In genomic region chr10:111570501-111571258, GRCm38 (mm10) we compare ENCODE assay signal across 21 mouse cellular contexts.
DNase-seq lines count a peak whose midpoint lies in the region; ATAC-seq and TF ChIP-seq lines count a peak whose summit lies in the region.
"Had no signal": no experiment of that assay in that cellular context is flagged by ENCODE, and none has a peak within 500 bp of the region (broad histone marks: within the 10 kb centered on the region; RNA-seq: fewer than 3 reads in every experiment).

No protein-coding gene starts in this region.

- H3K4me1 ChIP-seq in kidney, adult 2 months (ENCODE audit: control insufficient read depth, insufficient read depth, low read length), result peaks cover under 1% of the 10 kb centered on the region
- peaks cover 4 to 16% of the 10 kb centered on the region in 2 experiments; a peak in 3 of 4 replicates for H3K4me1 ChIP-seq in ES-E14 (ENCODE audit: control insufficient read depth in 2 of 2, insufficient read depth in 2 of 2, low read length in 2 of 2, poor library complexity in 1 of 2)
- H3K4me1 ChIP-seq in embryonic fibroblast, embryonic 13.5 days (ENCODE audit: control insufficient read depth, insufficient read depth, low read length), result peaks cover 6% of the 10 kb centered on the region
- peaks cover 4% of the 10 kb centered on the region for H3K4me1 ChIP-seq in heart, adult 2 months (ENCODE audit: control insufficient read depth, insufficient read depth, low read length)
- H3K4me1 ChIP-seq: hindbrain, embryonic 15.5 days had no signal

- 0 out of 2 replicates have a peak overlapping the region, but pooled peaks have one; percentile 7 for H3K9ac ChIP-seq in ES-E14 (ENCODE audit: insufficient read depth, low read depth, low read length, poor library complexity, severe bottlenecking)
- no peak overlapping the region for H3K9ac ChIP-seq in heart, adult 2 months (ENCODE audit: low read depth, low read length)
- H3K9ac ChIP-seq: heart, embryonic 13.5 days; hindbrain, embryonic 15.5 days had no signal

- TF ChIP-seq CTCF in kidney, adult 2 months (conservative IDR thresholded peaks at IDR 0.05; ENCODE audit: insufficient read depth, insufficient read length, low read depth, low read length), result no peak
- TF ChIP-seq CTCF in Patski (IDR thresholded peaks at IDR 0.05), result no peak
- TF ChIP-seq CTCF in embryonic fibroblast, embryonic 13.5 days (IDR thresholded peaks at IDR 0.05; ENCODE audit: borderline replicate concordance, insufficient read depth, low read length), result no peak
- no peak for TF ChIP-seq CTCF in heart, adult 2 months (IDR thresholded peaks at IDR 0.05)

- intact Hi-C loops in heart, adult 2 months (cut with DNase I), result no loop called here

- H3K9me3 ChIP-seq in ES-E14 (ENCODE audit: control insufficient read depth, insufficient read depth, low read depth, low read length), result no peaks in the 10 kb centered on the region
- H3K9me3 ChIP-seq: embryonic facial prominence, embryonic 10.5 days; forebrain, embryonic 10.5 days; hindbrain, embryonic 15.5 days had no signal

- H3K4me3 ChIP-seq in kidney, adult 2 months (ENCODE audit: insufficient read depth, low read depth, low read length), result no peak overlapping the region
- H3K4me3 ChIP-seq in ES-E14 (ENCODE audit: insufficient read depth in 1 of 2, low read depth in 1 of 2, low read length in 2 of 2, poor library complexity in 1 of 2, severe bottlenecking in 1 of 2), result no peak overlapping the region
- H3K4me3 ChIP-seq in embryonic fibroblast, embryonic 13.5 days (ENCODE audit: insufficient read depth, low read length), result no peak overlapping the region
- H3K4me3 ChIP-seq in heart, adult 2 months, result no peak overlapping the region
- H3K4me3 ChIP-seq: embryonic facial prominence, embryonic 10.5 days; erythroblast, embryonic 14.5 days; forebrain, embryonic 10.5 days; gastrocnemius, adult 2 months; heart, embryonic 13.5 days; hindbrain, embryonic 15.5 days had no signal

- H3K27ac ChIP-seq in kidney, adult 2 months (ENCODE audit: insufficient read depth, low read depth, low read length), result no peak overlapping the region
- H3K27ac ChIP-seq in ES-E14 (ENCODE audit: insufficient read depth, low read depth, low read length, poor library complexity, severe bottlenecking), result no peak overlapping the region; the same call in 1 of the 2 replicates
- peak overlapping the region; percentile 46; the same call in 1 of the 2 replicates for H3K27ac ChIP-seq in embryonic fibroblast, embryonic 13.5 days (ENCODE audit: insufficient read depth, low read length)
- H3K27ac ChIP-seq in heart, adult 2 months, result no peak overlapping the region
- H3K27ac ChIP-seq: embryonic facial prominence, embryonic 10.5 days; forebrain, embryonic 10.5 days; gastrocnemius, adult 2 months; heart, embryonic 13.5 days; hindbrain, embryonic 15.5 days had no signal

- TF ChIP-seq EP300 in heart, adult 2 months (IDR thresholded peaks at IDR 0.05; ENCODE audit: insufficient read depth, low read depth, low read length), result no peak

- no peaks in the 10 kb centered on the region for H3K27me3 ChIP-seq in kidney, adult 2 months (replicated peaks; ENCODE audit: control insufficient read depth, insufficient read depth, low read length)
- no peaks in the 10 kb centered on the region for H3K27me3 ChIP-seq in Patski
- H3K27me3 ChIP-seq in heart, adult 2 months (ENCODE audit: control insufficient read depth, insufficient read depth, low read length), result no peaks in the 10 kb centered on the region
- H3K27me3 ChIP-seq: heart, embryonic 13.5 days; hindbrain, embryonic 15.5 days had no signal

- in situ Hi-C loops in ES-E14 (cut with MboI; ENCODE audit: low sequenced_read_pairs in 2 of 2, unreplicated experiment in 2 of 2), result no loop called here
- in situ Hi-C loops in Patski (cut with MboI; ENCODE audit: low pct_unique_long_range_greater_than_20kb), result no loop called here

- ATAC-seq in Patski, result peak; percentile 59
- ATAC-seq: forebrain, embryonic 14.5 days; intestine, embryonic 16.5 days had no signal

- DNase-seq in kidney, adult 2 months, result peak; percentile 25
- no peak for DNase-seq in kidney, adult 8-10 months
- DNase-seq in ES-E14 (ENCODE audit: low read depth, low spot score), result peak; percentile 53
- DNase-seq in Patski (ENCODE audit: low read depth, low spot score), result no peak
- DNase-seq in adrenal gland, postnatal 10 days, result no peak
- DNase-seq in heart, adult 2 months, result no peak
- DNase-seq in urinary bladder, postnatal 25 days (ENCODE audit: low spot score), result no peak
- DNase-seq: adrenal gland, adult 8-10 months; cerebellum, adult 11-12 months; cerebellum, adult 9-11 months; gastrocnemius, adult 2 months; gastrocnemius, postnatal 25 days; heart, postnatal 36 days had no signal

- 50% methylated on average over 7 of the region's 7 CpGs for WGBS in kidney, adult 2 months
- WGBS in heart, adult 2 months, result 48% methylated on average over 7 of the region's 7 CpGs

- H3K79me2 ChIP-seq in heart, adult 2 months (replicated peaks; ENCODE audit: control insufficient read depth, insufficient read depth, low read length), result no peaks in the 10 kb centered on the region

- POLR2A ChIA-PET in Patski (lab: Charles Lee), result no interaction called here

- no peaks in the 10 kb centered on the region for H3K36me3 ChIP-seq in kidney, adult 2 months (ENCODE audit: control insufficient read depth, insufficient read depth, low read length)
- H3K36me3 ChIP-seq in ES-E14 (ENCODE audit: control insufficient read depth, insufficient read depth, low read length, poor library complexity, severe bottlenecking), result no peaks in the 10 kb centered on the region
- H3K36me3 ChIP-seq in heart, adult 2 months (ENCODE audit: control insufficient read depth, insufficient read depth, low read length), result no peaks in the 10 kb centered on the region
- H3K36me3 ChIP-seq: embryonic facial prominence, embryonic 10.5 days; forebrain, embryonic 10.5 days; heart, embryonic 13.5 days; hindbrain, embryonic 15.5 days had no signal

- TF ChIP-seq POLR2A in kidney, adult 2 months (IDR thresholded peaks at IDR 0.05; ENCODE audit: low read depth, low read length), result no peak
- no peak for TF ChIP-seq POLR2A in embryonic fibroblast, embryonic 13.5 days (IDR thresholded peaks at IDR 0.05; ENCODE audit: low read depth, low read length)
- TF ChIP-seq POLR2A in heart, adult 2 months (IDR thresholded peaks at IDR 0.05; ENCODE audit: insufficient read depth, low read depth, low read length), result no peak

- CTCF ChIA-PET in Patski (lab: Charles Lee), result no interaction called here

TF ChIP-seq in ES-E14, 5 proteins besides CTCF, POLR2A, EP300 and RAD21:
- TF ChIP-seq CHD2 (IDR thresholded peaks at IDR 0.05; ENCODE audit: low read depth, low read length), result no peak
- no peak for TF ChIP-seq MAFK (IDR thresholded peaks at IDR 0.05; ENCODE audit: insufficient read depth, low read depth, low read length)
- no peak for TF ChIP-seq HCFC1 (IDR thresholded peaks at IDR 0.05; ENCODE audit: borderline replicate concordance, insufficient read depth, low read length)
- TF ChIP-seq ZC3H11A (IDR thresholded peaks at IDR 0.05; ENCODE audit: borderline replicate concordance, low read depth, low read length), result no peak
- no peak for TF ChIP-seq ZNF384 (IDR thresholded peaks at IDR 0.05; ENCODE audit: low read depth, low read length)

Comparison
In these comparisons a context has a peak if more than half of its experiments do, and no peak if none do; other contexts are left out.
1. DNase-seq: peak in kidney, adult 2 months (single experiment) and ES-E14 (single experiment); none in kidney, adult 8-10 months (0 of 2), Patski (single experiment), adrenal gland, postnatal 10 days (single experiment), heart, adult 2 months (0 of 2) and urinary bladder, postnatal 25 days (single experiment).